In genomic region chr9:53404753-53405722, GRCm38 (mm10) we compare ENCODE assay signal across 8 mouse cellular contexts. TPM values are rescaled to one million over a fixed set of nuclear protein-coding genes. Genes with fewer than 3 reads are reported as not detected.
A peak's percentile ranks its signal among the peaks of the same experiment; 100 is the strongest.
DNase-seq lines count a peak whose midpoint lies in the region; ATAC-seq and TF ChIP-seq lines count a peak whose summit lies in the region.

No protein-coding gene starts in this region.

- H3K27ac ChIP-seq in cerebellum, adult 2 months (ENCODE audit: insufficient read depth, low read length), result peak overlapping the region; percentile 15; the same call in 1 of the 2 replicates
- peak overlapping the region; percentile 91 for H3K27ac ChIP-seq in forebrain, embryonic 15.5 days (replicated peaks)
- H3K27ac ChIP-seq in liver, embryonic 14.5 days, result no peak overlapping the region
- H3K27ac ChIP-seq in stomach, embryonic 16.5 days (ENCODE audit: low read length), result peak overlapping the region; percentile 48; the same call in 1 of the 2 replicates

- H3K9ac ChIP-seq in forebrain, embryonic 15.5 days (replicated peaks), result peak overlapping the region; percentile 39
- no peak overlapping the region for H3K9ac ChIP-seq in liver, embryonic 14.5 days (replicated peaks)
- H3K9ac ChIP-seq in stomach, embryonic 16.5 days (ENCODE audit: low read length), result peak overlapping the region; percentile 55

- 32% methylated on average over 21 of the region's 21 CpGs for whole genome bisulfite sequencing in cerebellum, adult 2 months
- WGBS in forebrain, embryonic 15.5 days, result 26% methylated on average over 21 of the region's 21 CpGs
- 26% methylated on average over 21 of the region's 21 CpGs for WGBS in liver, embryonic 14.5 days (ENCODE audit: insufficient replicate concordance)
- WGBS in stomach, embryonic 16.5 days, result 23% methylated on average over 21 of the region's 21 CpGs

- intact Hi-C loops in heart, postnatal 14 days (cut with DNase I), result no loop called here

- H3K36me3 ChIP-seq in forebrain, embryonic 15.5 days, result no peaks in the 10 kb centered on the region
- no peaks in the 10 kb centered on the region for H3K36me3 ChIP-seq in liver, embryonic 14.5 days (replicated peaks; ENCODE audit: control insufficient read depth, insufficient read depth, low read depth)
- H3K36me3 ChIP-seq in stomach, embryonic 16.5 days (ENCODE audit: control insufficient read depth, insufficient read depth, low read length), result no peaks in the 10 kb centered on the region; the same call in 1 of the 2 replicates

- H3K4me1 ChIP-seq in cerebellum, adult 2 months (ENCODE audit: control insufficient read depth, insufficient read depth, low read length), result no peaks in the 10 kb centered on the region; the same call in 1 of the 2 replicates
- peaks cover 14% of the 10 kb centered on the region for H3K4me1 ChIP-seq in forebrain, embryonic 15.5 days
- peaks cover 13 to 25% of the 10 kb centered on the region in 2 experiments for H3K4me1 ChIP-seq in liver, embryonic 14.5 days (replicated peaks; ENCODE audit: control insufficient read depth in 2 of 2, insufficient read depth in 2 of 2, low read length in 1 of 2)
- H3K4me1 ChIP-seq in stomach, embryonic 16.5 days (ENCODE audit: control insufficient read depth, insufficient read depth, low read length), result peaks cover 15% of the 10 kb centered on the region; the same call in 1 of the 2 replicates

- peak overlapping the region; percentile 38 for H3K4me3 ChIP-seq in cerebellum, adult 2 months (replicated peaks; ENCODE audit: insufficient read depth, low read depth, low read length)
- peak overlapping the region; percentile 37 for H3K4me3 ChIP-seq in forebrain, embryonic 15.5 days
- H3K4me3 ChIP-seq in liver, embryonic 14.5 days (ENCODE audit: insufficient read depth in 1 of 2, low read depth in 2 of 2, low read length in 2 of 2), result peak overlapping the region; percentile 16 to 41; a peak in 3 of 4 replicates
- peak overlapping the region; percentile 43 for H3K4me3 ChIP-seq in stomach, embryonic 16.5 days (replicated peaks; ENCODE audit: low read length)

- peak; percentile 38; the same call in 1 of the 2 replicates for TF ChIP-seq POLR2A in cerebellum, adult 2 months (IDR thresholded peaks at IDR 0.05; ENCODE audit: borderline replicate concordance, insufficient read depth, low read length)

- no peak for TF ChIP-seq CTCF in cerebellum, adult 2 months (IDR thresholded peaks at IDR 0.05; ENCODE audit: borderline replicate concordance, insufficient read depth, low read depth, low read length)
- TF ChIP-seq CTCF in liver, embryonic 14.5 days (IDR thresholded peaks at IDR 0.05; ENCODE audit: low read depth), result no peak

- H3K9me3 ChIP-seq in forebrain, embryonic 15.5 days, result no peaks in the 10 kb centered on the region
- no peaks in the 10 kb centered on the region for H3K9me3 ChIP-seq in liver, embryonic 14.5 days (ENCODE audit: control insufficient read depth, low read length)
- H3K9me3 ChIP-seq in stomach, embryonic 16.5 days (replicated peaks; ENCODE audit: control insufficient read depth, low read length), result no peaks in the 10 kb centered on the region

- DNase-seq in MN1 (ENCODE audit: low spot score), result peak; percentile 86
- DNase-seq in cerebellum, adult 2 months, result peak; percentile 60 to 71
- peak; percentile 59 to 70 for DNase-seq in heart, postnatal 14 days
- DNase-seq in kidney, postnatal 36 days, result peak; percentile 86 to 87
- DNase-seq in liver, embryonic 14.5 days (ENCODE audit: low read depth in 3 of 3, low spot score in 3 of 3), result peak; percentile 53 to 61 (median 55)
- peak; percentile 81 to 82 for DNase-seq in natural killer cell, adult 2 months (ENCODE audit: low spot score in 2 of 2)

- ATAC-seq in forebrain, embryonic 15.5 days (replicated peaks), result peak; percentile 95
- ATAC-seq in liver, embryonic 14.5 days (ENCODE audit: insufficient read depth), result no peak
- peak; percentile 79; the same call in 1 of the 2 replicates for ATAC-seq in stomach, embryonic 16.5 days (ENCODE audit: insufficient read depth, low FRiP score)

- peak overlapping the region; percentile 49 for H3K4me2 ChIP-seq in forebrain, embryonic 15.5 days (replicated peaks)
- H3K4me2 ChIP-seq in liver, embryonic 14.5 days (ENCODE audit: low read depth), result peak overlapping the region; percentile 48
- H3K4me2 ChIP-seq in stomach, embryonic 16.5 days (ENCODE audit: low read depth, low read length), result peak overlapping the region; percentile 53

- no peak for TF ChIP-seq EP300 in liver, embryonic 14.5 days (IDR thresholded peaks at IDR 0.05; ENCODE audit: low read depth)

- no peaks in the 10 kb centered on the region for H3K27me3 ChIP-seq in cerebellum, adult 2 months (ENCODE audit: control insufficient read depth, insufficient read depth, low read length)
- no peaks in the 10 kb centered on the region for H3K27me3 ChIP-seq in forebrain, embryonic 15.5 days
- no peaks in the 10 kb centered on the region for H3K27me3 ChIP-seq in liver, embryonic 14.5 days (ENCODE audit: control insufficient read depth, insufficient read depth, low read length)
- H3K27me3 ChIP-seq in stomach, embryonic 16.5 days (ENCODE audit: control insufficient read depth, insufficient read depth, low read length), result no peaks in the 10 kb centered on the region

RNA-seq across cellular contexts. Expression of gene 4930550C14Rik, which starts 2.9 kb away (rescaled TPM):
- polyA plus RNA-seq in cerebellum, adult 2 months (2012; rRNA removed), result 0.54 and 0.81 TPM in 2 replicates
- polyA plus RNA-seq in forebrain, embryonic 15.5 days (2015; fragmentation: Nextera tagmentation; extraction: Ambion mirVana), result 0.14 TPM in 1 of 2 replicates, not detected in the other
- under 1 TPM; 0.36 to 0.41 TPM for total RNA-seq in heart, postnatal 14 days (2021)
- polyA plus RNA-seq in liver, embryonic 14.5 days (2012; rRNA removed), result 0.12 and 0.64 TPM in 2 replicates
- 0.86 and 2.4 TPM in 2 replicates for polyA plus RNA-seq in liver, embryonic 14.5 days (2014; fragmentation: Nextera tagmentation; extraction: Ambion mirVana)
- 0.45 and 1.1 TPM in 2 replicates for polyA plus RNA-seq in stomach, embryonic 16.5 days (2015; fragmentation: Nextera tagmentation; extraction: Ambion mirVana)

RNA-seq across cellular contexts. Expression of gene Kdelc2, which starts 21.2 kb away (rescaled TPM):
- 3.0 and 3.5 TPM in 2 replicates for polyA plus RNA-seq in cerebellum, adult 2 months (2012; rRNA removed)
- 5.0 and 5.2 TPM in 2 replicates for polyA plus RNA-seq in forebrain, embryonic 15.5 days (2015; fragmentation: Nextera tagmentation; extraction: Ambion mirVana)
- total RNA-seq in heart, postnatal 14 days (2021), result 10 to 100 TPM; 10.9 to 12.3 TPM
- 0.96 and 1.5 TPM in 2 replicates for polyA plus RNA-seq in liver, embryonic 14.5 days (2012; rRNA removed)
- 2.3 and 3.0 TPM in 2 replicates for polyA plus RNA-seq in liver, embryonic 14.5 days (2014; fragmentation: Nextera tagmentation; extraction: Ambion mirVana)
- polyA plus RNA-seq in stomach, embryonic 16.5 days (2015; fragmentation: Nextera tagmentation; extraction: Ambion mirVana), result 33.5 and 33.7 TPM in 2 replicates
